Mouse (Mus musculus): ENCODE results near the gene Med15. TPM values are rescaled to one million over a fixed set of nuclear protein-coding genes. Genes with fewer than 3 reads are reported as not detected.

Med15 gene
- polyA plus RNA-seq, 1 experiment from 2014 or later = 45.2 TPM

DNA sequence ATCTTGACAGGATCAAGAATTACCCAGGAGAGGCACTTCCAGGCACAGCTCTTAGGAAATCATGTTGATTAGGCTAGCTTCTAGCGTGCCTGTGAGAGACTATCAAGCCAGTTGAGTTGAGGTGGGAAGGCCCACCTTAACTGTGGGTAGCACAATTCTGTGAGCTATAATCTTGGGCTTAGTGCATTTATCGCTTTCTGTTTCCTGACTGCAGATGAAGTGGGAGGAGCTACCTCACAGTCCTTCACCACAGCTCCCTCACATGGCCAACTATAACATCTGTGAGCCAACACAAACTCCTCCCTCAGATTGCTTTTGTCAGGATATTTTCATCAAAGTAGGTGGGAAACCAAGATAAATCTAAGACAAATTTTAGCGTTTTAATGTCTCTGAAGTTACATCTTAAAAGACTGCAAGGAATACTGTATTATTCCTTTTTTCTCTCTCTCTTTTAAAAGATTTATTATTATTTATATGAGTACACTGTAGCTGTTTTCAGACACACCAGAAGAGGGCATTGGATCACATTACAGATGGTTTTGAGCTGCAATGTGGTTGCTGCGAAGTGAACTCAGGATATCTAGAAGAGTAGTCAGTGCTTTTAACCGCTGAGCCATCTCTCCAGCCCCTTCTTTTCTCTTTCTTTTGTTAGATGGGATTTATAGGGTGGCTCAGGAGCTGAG lies 5.4 kb downstream of the Med15 start:
- no peaks in the 10 kb centered on the region for H3K27me3 ChIP-seq (ENCODE audit: low read depth, poor library complexity, severe bottlenecking)
- no peaks in the 10 kb centered on the region for H3K36me3 ChIP-seq
- peaks cover 7% of the 10 kb centered on the region; the same call in 1 of the 2 replicates for H3K4me1 ChIP-seq
- no peak overlapping the region for H3K27ac ChIP-seq (replicated peaks)
- no peaks in the 10 kb centered on the region for H3K9me3 ChIP-seq (replicated peaks)
- no peak for DNase-seq (ENCODE audit: low spot score)
- no peak overlapping the region for H3K4me3 ChIP-seq
- WGBS = 20% methylated on average over 5 of the region's 5 CpGs

DNA sequence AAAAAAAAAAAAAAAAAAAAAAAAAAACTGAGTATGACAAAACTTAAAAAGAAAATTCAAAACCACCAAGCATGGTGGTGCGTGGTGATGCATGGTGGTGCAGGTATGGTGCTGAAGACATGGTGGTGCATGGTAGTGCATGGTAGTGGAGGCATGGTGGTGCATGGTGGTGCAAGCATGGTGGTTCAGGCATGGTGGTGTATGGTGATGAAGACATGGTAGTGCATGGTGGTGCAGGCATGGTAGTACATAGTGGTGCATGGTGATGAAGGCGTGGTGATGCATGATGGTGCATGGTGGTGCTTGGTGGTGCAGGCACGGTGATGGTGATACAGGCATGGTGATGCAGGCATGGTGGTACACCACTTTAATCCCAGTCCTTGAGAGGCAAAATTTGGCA lies 8.2 kb downstream of the Med15 start:
- no peaks in the 10 kb centered on the region for H3K27me3 ChIP-seq (ENCODE audit: low read depth, poor library complexity, severe bottlenecking)
- no peak overlapping the region for H3K4me3 ChIP-seq
- no peak overlapping the region for H3K27ac ChIP-seq (replicated peaks)
- 92% methylated on average over 3 of the region's 3 CpGs for WGBS
- peaks cover 23% of the 10 kb centered on the region for H3K4me1 ChIP-seq
- H3K36me3 ChIP-seq = no peaks in the 10 kb centered on the region
- no peak for DNase-seq (ENCODE audit: low spot score)
- no peaks in the 10 kb centered on the region for H3K9me3 ChIP-seq (replicated peaks)

DNA sequence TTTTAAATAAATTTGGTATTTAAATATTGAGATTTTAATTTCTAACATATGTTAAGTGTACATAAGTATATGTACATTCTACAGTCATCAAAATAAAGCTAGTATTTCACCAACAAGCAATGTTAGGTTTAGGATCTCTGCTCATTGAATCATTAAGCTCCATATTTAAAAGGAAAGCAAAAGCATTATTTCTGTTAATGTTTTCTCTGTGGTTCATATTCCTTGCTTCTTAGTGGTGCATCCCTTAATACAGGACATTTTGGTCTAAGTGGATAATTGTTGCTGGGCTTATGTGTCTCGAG lies 9.4 kb downstream of the Med15 start:
- H3K9me3 ChIP-seq (replicated peaks) = no peaks in the 10 kb centered on the region
- 81% methylated on average over 1 of the region's 1 CpGs for WGBS
- no peak for DNase-seq (ENCODE audit: low spot score)
- H3K4me3 ChIP-seq = peak overlapping the region; percentile 73; the same call in 1 of the 2 replicates
- H3K4me1 ChIP-seq = peaks cover 23% of the 10 kb centered on the region
- no peaks in the 10 kb centered on the region for H3K27me3 ChIP-seq (ENCODE audit: low read depth, poor library complexity, severe bottlenecking)
- no peaks in the 10 kb centered on the region for H3K36me3 ChIP-seq
- H3K27ac ChIP-seq (replicated peaks) = peak overlapping the region; percentile 88; the same call in 1 of the 2 replicates

DNA sequence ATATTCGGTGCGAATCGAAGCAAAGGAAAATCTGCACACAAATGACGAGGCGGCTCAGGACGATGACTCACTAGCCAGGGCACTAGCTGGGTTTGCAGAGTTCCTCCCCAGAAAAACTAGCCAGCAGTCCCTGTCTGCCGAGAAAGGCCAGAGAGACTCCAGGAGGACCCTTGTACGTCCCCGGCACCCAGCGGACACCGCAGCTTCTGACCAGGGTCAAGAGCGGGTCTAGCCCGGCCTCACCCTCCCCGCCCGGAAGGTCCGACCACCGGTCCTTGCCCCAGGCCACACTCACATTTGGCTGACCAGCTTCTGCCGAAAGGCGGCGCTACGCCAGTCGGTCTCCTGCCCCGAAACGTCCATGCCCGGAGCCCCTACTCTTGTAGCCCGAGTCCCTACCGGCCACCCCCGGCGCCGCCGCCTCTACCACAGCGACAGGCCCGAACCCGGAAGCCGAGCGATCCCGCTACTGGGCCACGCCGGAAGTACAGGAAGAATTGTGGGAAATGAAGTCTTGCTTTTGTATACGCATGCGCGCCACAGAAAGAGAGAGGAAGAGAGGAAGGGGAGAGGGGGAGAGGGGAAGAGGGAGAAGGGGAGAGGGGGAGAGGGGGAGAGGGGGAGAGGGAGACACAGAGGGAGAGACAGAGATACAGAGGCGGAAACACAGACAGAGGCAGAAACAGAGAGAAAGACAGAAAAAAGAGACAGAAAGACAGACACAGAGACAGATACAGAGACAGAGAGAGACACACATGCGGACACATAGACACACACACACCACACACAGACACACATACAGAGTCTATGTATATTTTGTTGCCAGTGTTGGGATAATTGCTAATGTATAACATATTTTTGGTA lies 10.0 kb downstream of the Med15 start:
- WGBS = 2% methylated on average over 44 of the region's 44 CpGs
- peak; percentile 94 for DNase-seq (ENCODE audit: low spot score)
- Histone ChIP-seq H3K27ac (replicated peaks) (peak overlapping the region; percentile 88), H3K9me3 (replicated peaks) (no peaks in the 10 kb centered on the region), H3K4me1 (peaks cover 21% of the 10 kb centered on the region), H3K36me3 (no peaks in the 10 kb centered on the region), H3K27me3 (ENCODE audit: low read depth, poor library complexity, severe bottlenecking) (no peaks in the 10 kb centered on the region), H3K4me3 (peak overlapping the region; percentile 73)

DNA sequence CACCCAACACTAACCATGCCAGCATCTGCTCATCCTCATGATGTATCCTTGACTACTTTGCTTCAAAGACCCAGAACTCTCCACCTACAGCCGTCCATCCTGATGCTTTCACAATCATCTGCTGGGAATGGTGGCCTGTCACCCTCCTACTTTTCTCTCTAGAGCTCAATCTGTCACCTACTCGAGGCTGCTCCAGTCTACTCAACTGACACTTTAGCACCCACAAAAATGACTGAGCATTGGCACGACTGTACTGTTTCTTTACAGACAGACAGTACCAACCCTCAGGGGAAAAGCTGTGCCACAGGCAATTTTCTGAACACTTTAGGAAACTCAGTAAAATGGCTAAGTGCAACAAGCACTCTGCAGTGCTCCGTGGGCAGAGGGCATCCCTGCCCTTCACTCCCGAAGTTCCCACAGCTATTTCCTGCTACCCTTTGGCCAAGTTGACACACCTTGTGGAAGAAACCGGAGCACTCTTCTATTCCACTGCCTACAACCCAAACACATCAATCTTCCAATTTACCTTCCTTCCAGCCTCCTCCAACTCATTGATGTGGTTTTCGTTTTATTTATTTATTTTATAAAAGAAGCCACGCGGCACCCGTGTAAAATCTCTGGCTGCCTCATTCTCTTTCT lies 10.8 kb downstream of the Med15 start:
- WGBS = 13% methylated on average over 10 of the region's 10 CpGs
- H3K36me3 ChIP-seq = no peaks in the 10 kb centered on the region
- H3K4me3 ChIP-seq = peak overlapping the region; percentile 73
- H3K27me3 ChIP-seq (ENCODE audit: low read depth, poor library complexity, severe bottlenecking) = no peaks in the 10 kb centered on the region
- H3K27ac ChIP-seq (replicated peaks) = peak overlapping the region; percentile 88
- DNase-seq (ENCODE audit: low spot score) = no peak
- peaks cover 19% of the 10 kb centered on the region for H3K4me1 ChIP-seq
- no peaks in the 10 kb centered on the region for H3K9me3 ChIP-seq (replicated peaks)

DNA sequence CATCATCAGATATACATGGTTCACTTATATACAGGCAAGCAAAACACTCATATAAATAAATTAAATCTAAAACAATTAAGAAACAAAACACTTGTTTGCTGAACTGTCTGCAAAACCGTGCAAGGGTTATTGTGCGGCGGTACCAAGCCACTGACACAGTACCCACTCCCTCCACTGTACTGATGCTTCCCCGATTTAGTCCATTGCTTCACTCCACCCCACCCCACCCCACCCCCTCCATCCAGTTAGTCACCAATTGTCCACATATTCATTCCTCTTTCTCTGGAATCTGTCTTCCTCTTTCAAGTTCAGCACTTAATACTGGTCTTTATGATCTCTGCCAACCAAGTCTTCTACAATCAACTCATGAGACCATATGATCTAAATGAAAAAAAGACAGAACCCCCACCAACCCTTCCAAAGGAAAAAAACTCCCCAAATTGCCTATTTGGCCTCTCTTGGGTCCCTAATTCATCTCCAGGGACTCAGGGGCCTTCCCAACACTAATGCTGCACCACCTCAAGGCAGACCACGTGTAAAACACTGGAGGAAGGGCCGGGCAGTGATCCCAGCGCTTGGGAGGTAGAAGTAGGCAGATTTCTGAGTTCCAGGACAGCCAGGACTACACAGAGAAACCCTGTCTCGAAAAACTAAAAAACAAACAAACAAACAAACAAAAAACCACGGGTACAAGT lies 11.4 kb downstream of the Med15 start:
- H3K9me3 ChIP-seq (replicated peaks) = no peaks in the 10 kb centered on the region
- peaks cover 19% of the 10 kb centered on the region for H3K4me1 ChIP-seq
- WGBS = 73% methylated on average over 9 of the region's 9 CpGs
- H3K36me3 ChIP-seq = no peaks in the 10 kb centered on the region
- no peak for DNase-seq (ENCODE audit: low spot score)
- H3K27ac ChIP-seq (replicated peaks) = no peak overlapping the region
- peak overlapping the region; percentile 73 for H3K4me3 ChIP-seq
- no peaks in the 10 kb centered on the region for H3K27me3 ChIP-seq (ENCODE audit: low read depth, poor library complexity, severe bottlenecking)

DNA sequence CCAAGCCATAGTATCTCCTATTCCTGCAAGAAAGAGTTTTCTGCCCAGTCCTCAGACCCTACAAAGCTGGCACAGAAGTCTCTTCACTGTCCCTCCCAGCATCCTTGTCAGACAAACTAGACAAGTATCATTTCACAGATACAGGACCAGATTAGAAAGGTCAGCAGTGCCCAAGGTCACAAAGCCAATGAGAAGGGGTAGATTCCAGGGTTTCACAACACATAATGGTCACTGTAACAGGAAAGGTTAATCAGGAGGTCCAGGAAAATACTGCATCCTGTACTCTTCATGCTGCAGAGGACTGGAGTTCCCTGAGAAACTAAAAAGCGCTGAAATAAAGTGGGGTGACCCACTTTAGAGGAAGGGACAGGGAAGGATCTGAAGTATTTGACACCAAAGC lies 14.9 kb downstream of the Med15 start:
- no peak overlapping the region for H3K27ac ChIP-seq (replicated peaks)
- no peak overlapping the region for H3K4me3 ChIP-seq
- WGBS = 90% methylated on average over 1 of the region's 1 CpGs
- no peak for DNase-seq (ENCODE audit: low spot score)
- 0 out of 2 replicates have a peak, but pooled peaks cover 2% of the 10 kb centered on the region for H3K36me3 ChIP-seq
- H3K4me1 ChIP-seq = peaks cover 16% of the 10 kb centered on the region
- H3K27me3 ChIP-seq (ENCODE audit: low read depth, poor library complexity, severe bottlenecking) = no peaks in the 10 kb centered on the region
- no peaks in the 10 kb centered on the region for H3K9me3 ChIP-seq (replicated peaks)

DNA sequence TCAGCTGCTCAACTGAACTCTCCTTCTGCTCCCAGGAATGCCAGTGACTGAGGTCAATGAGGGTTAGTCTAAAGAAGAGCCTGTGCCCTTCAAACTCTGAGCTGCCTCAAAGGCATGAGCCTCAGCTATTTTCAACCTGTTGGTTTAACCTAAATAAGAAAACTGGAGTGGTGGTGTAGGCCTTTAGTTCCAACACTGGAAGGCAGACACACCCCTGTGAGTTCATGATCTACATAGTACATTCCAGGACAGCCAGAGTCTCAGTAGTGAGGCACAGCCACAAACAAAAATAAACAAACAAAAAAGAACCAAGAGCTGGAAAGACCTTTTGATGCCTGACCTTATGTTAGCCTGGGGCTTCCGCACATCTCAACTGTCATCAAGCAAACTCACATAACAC lies 25.1 kb downstream of the Med15 start:
- Histone ChIP-seq H3K36me3 (peaks cover 33% of the 10 kb centered on the region), H3K27ac (replicated peaks) (no peak overlapping the region), H3K9me3 (replicated peaks) (no peaks in the 10 kb centered on the region), H3K4me1 (no peaks in the 10 kb centered on the region), H3K27me3 (ENCODE audit: low read depth, poor library complexity, severe bottlenecking) (no peaks in the 10 kb centered on the region), H3K4me3 (no peak overlapping the region)
- no peak for DNase-seq (ENCODE audit: low spot score)
- 79% methylated on average over 1 of the region's 1 CpGs for WGBS

DNA sequence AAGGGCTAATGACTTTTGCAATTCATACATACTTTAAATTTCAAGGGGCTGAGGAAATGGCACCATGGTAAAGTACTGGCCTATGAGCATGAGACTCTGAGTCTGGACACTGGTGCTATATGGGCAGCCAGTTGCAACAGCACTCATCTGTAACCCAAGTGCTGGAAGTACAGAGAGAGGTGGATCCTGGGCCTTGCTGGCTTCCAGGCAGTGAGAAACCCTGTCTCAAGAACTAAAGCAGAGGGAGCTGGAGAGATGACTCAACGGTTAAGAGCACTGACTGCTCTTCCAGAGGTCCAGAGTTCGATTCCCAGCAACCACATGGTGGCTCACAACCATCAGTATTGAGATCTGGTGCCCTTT lies 31.7 kb downstream of the Med15 start:
- WGBS = 87% methylated on average over 2 of the region's 2 CpGs

DNA sequence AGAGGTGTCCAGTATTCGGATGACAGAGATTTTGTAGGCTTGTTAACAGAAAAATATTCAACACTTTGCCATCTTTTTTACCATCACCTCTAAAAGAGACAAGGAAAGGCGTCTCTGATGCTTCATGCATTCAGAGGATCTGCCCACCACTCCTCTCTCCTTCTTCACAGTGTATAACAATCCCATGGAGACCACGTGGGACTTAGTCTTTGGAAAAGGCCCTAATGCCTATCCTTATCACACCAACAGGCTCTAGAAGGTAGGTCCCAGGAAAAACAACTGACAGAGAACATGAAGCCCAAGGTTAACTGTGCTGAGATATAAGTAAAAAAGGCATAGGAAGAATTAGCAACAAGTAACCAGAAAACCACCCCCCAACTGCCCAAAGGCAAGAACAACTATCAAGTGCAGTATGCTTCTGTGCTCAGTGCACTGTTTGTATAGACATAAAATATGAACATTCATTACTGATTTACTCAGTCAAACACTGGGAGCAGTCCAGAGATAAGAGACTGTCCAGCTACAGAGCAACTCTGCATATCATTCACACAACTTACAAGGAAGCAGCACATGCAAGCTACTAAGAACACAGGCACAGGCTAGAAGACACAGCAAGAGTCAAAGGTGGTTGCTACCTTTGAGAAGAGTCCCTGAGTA lies 32.2 kb downstream of the Med15 start:
- DNase-seq (ENCODE audit: low spot score) = no peak
- no peak overlapping the region for H3K4me3 ChIP-seq
- whole genome bisulfite sequencing = 90% methylated on average over 3 of the region's 3 CpGs
- no peaks in the 10 kb centered on the region for H3K4me1 ChIP-seq
- no peaks in the 10 kb centered on the region for H3K9me3 ChIP-seq (replicated peaks)
- no peaks in the 10 kb centered on the region for H3K27me3 ChIP-seq (ENCODE audit: low read depth, poor library complexity, severe bottlenecking)
- H3K27ac ChIP-seq (replicated peaks) = no peak overlapping the region
- peaks cover 57% of the 10 kb centered on the region for H3K36me3 ChIP-seq

More for the DNA sequence above, 31.7 kb downstream of the Med15 start:
- no peak overlapping the region for H3K27ac ChIP-seq (replicated peaks)
- H3K27me3 ChIP-seq (ENCODE audit: low read depth, poor library complexity, severe bottlenecking) = no peaks in the 10 kb centered on the region
- no peak overlapping the region for H3K4me3 ChIP-seq
- H3K9me3 ChIP-seq (replicated peaks) = no peaks in the 10 kb centered on the region
- DNase-seq (ENCODE audit: low spot score) = no peak
- no peaks in the 10 kb centered on the region for H3K4me1 ChIP-seq
- H3K36me3 ChIP-seq = peaks cover 57% of the 10 kb centered on the region

DNA sequence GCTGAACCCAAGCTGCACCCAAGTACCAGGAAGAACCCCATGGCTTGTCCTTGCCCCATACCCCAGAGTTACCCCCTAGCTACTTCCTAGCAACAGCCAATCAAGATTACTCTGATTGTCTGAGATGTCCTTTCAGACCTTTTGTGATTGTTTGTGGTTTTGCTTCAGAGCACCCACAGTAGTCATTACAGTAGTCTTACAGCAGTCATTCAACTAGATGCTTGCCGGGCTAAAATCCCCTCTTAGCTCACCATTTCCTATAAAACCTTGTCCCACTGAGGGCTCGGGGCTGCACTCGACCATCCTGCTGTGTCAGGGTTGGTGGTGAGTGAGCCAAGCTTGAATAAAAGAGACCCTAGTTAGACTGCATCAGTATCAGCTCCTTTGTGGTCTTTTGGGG lies 37.8 kb downstream of the Med15 start:
- no peaks in the 10 kb centered on the region for H3K4me1 ChIP-seq
- no peak overlapping the region for H3K4me3 ChIP-seq
- H3K27me3 ChIP-seq (ENCODE audit: low read depth, poor library complexity, severe bottlenecking) = no peaks in the 10 kb centered on the region
- H3K36me3 ChIP-seq = peaks cover 63% of the 10 kb centered on the region
- no peaks in the 10 kb centered on the region for H3K9me3 ChIP-seq (replicated peaks)
- no peak for DNase-seq (ENCODE audit: low spot score)
- WGBS = 89% methylated on average over 3 of the region's 3 CpGs
- H3K27ac ChIP-seq (replicated peaks) = no peak overlapping the region

DNA sequence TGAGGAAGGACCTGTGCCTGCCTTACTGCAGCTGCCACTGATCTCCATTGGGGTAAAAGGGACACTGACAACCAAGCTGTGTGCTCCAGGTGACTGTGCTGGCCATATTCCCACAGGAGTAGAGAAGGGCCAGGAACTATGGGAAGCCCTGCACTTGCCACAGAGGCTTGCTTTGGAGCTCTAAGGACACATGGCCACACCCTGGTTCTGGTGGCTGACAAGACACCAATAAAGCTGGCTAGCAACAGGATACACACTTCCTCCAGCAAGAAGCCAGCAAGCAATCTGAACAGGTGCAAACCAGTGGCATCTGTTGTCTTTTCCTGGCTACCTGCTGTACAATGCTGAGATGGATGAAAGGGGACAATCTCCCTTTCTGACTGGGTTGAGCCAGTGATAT lies 62.8 kb downstream of the Med15 start:
- Histone ChIP-seq H3K9me3 (replicated peaks) (no peaks in the 10 kb centered on the region), H3K36me3 (peaks cover 92% of the 10 kb centered on the region), H3K27me3 (ENCODE audit: low read depth, poor library complexity, severe bottlenecking) (no peaks in the 10 kb centered on the region), H3K27ac (replicated peaks) (no peak overlapping the region), H3K4me3 (no peak overlapping the region), H3K4me1 (no peaks in the 10 kb centered on the region)
- no peak for DNase-seq (ENCODE audit: low spot score)

Data from midbrain, embryonic 10.5 days (tissue).